Mouse (Mus musculus) spleen, embryonic (tissue): ENCODE results near the gene Rbp3.

ENCODE experiments used
- CTCF ChIA-PET: fragments of 350-600 bp; sonication (Branson Sonifier 250); formaldehyde crosslinking; loops from one replicate; lab custom pipeline; 2022; lab: Charles Lee

Rbp3 gene

GRCm38 (mm10) chr14:33953761-33954160, at the start of gene Rbp3:
TSS of gene Rbp3 (plus strand) at chr14:33954003.
- CTCF ChIA-PET = no interaction called here

GRCm38 (mm10) chr14:33904851-33905250, 49.0 kb upstream of the Rbp3 start:
- CTCF ChIA-PET = no interaction called here

- CTCF ChIA-PET = no interaction called here
Measured at GRCm38 (mm10) chr14:33913727-33914126, 40.1 kb upstream of the Rbp3 start.

- CTCF ChIA-PET = no interaction called here
Measured at GRCm38 (mm10) chr14:33914206-33914605, 39.6 kb upstream of the Rbp3 start.

GRCm38 (mm10) chr14:33920727-33921559, 32.9 kb upstream of the Rbp3 start:
- CTCF ChIA-PET = no interaction called here

- CTCF ChIA-PET = no interaction called here
Measured at GRCm38 (mm10) chr14:33922771-33923167, 31.0 kb upstream of the Rbp3 start.

GRCm38 (mm10) chr14:33923168-33924070, 30.4 kb upstream of the Rbp3 start, which contains the start of gene Gdf10:
TSS of gene Gdf10 (plus strand) at chr14:33923587.
- CTCF ChIA-PET = no interaction called here

GRCm38 (mm10) chr14:33931853-33932252, 21.9 kb upstream of the Rbp3 start:
- CTCF ChIA-PET = no interaction called here

GRCm38 (mm10) chr14:33932935-33933703, 20.7 kb upstream of the Rbp3 start:
- CTCF ChIA-PET = no interaction called here

- CTCF ChIA-PET = no interaction called here
Measured at GRCm38 (mm10) chr14:33933778-33934317, 20.0 kb upstream of the Rbp3 start.

- CTCF ChIA-PET = interaction anchor here (0.7 kb wide), 1 partner anchor 56 kb away, joined by 6 read pairs; no protein-coding TSS in a partner anchor
Measured at GRCm38 (mm10) chr14:33939117-33939516, 14.7 kb upstream of the Rbp3 start.

GRCm38 (mm10) chr14:33940739-33941138, 13.1 kb upstream of the Rbp3 start, which contains the start of gene Gdf2:
TSS of gene Gdf2 (plus strand) at chr14:33941039.
- CTCF ChIA-PET = no interaction called here

GRCm38 (mm10) chr14:33942222-33942621, 11.6 kb upstream of the Rbp3 start:
- CTCF ChIA-PET = no interaction called here

- CTCF ChIA-PET = no interaction called here
Measured at GRCm38 (mm10) chr14:33946125-33946524, 7.7 kb upstream of the Rbp3 start.

GRCm38 (mm10) chr14:33952233-33952981, 1.4 kb upstream of the Rbp3 start:
- CTCF ChIA-PET = no interaction called here

GRCm38 (mm10) chr14:33956055-33956454, 2.3 kb downstream of the Rbp3 start:
- CTCF ChIA-PET = no interaction called here

GRCm38 (mm10) chr14:33958186-33958585, 4.4 kb downstream of the Rbp3 start:
- CTCF ChIA-PET = no interaction called here

- CTCF ChIA-PET = no interaction called here
Measured at GRCm38 (mm10) chr14:33958841-33959240, 5.0 kb downstream of the Rbp3 start.

GRCm38 (mm10) chr14:33959341-33959740, 5.5 kb downstream of the Rbp3 start:
- CTCF ChIA-PET = no interaction called here

- CTCF ChIA-PET = no interaction called here
Measured at GRCm38 (mm10) chr14:33965675-33966074, 11.9 kb downstream of the Rbp3 start.

- CTCF ChIA-PET = no interaction called here
Measured at GRCm38 (mm10) chr14:33972679-33973078, 18.9 kb downstream of the Rbp3 start.
